Comparison of ENCODE assay signal across 11 mouse cellular contexts in the genomic region with DNA sequence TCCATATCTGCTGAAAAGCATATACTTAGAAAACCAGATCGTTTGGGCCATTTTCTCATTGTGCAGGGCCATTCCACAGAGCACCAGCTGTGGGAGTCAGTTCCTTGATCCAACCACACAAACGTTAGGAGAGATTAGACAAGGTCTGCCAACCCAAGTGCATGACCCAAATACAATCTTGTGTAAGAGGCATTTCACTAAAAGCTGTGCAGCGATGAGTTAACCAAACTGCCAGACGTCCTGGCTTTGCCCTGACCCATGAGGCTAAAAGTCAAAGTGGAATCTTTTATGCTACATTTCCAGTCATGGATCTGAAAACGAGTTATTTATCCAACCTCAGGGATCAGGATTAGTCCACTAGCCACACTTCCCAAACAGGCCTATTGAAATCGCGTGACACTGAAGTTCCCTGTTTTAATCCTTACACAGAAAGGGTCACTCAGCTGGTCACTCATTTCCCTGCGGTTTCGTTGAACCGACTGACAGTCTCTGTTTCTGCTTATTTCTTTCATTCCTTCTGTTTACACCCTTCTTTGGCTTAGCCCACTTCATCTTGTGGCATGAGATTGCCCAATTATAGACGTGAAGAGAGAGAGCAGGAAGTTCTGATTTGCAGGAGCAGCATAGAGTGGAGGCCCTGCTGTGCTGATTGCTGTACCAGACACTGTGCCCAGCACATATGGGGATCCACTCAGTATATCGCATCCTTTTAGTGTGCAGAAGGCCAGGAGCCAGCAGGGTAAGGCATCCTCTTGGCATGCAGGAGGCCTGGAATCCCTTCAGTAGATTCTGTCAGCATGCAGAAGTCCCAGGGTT. TPM values are rescaled to one million over a fixed set of nuclear protein-coding genes. Genes with fewer than 3 reads are reported as not detected.
A peak's percentile ranks its signal among the peaks of the same experiment; 100 is the strongest.
DNase-seq lines count a peak whose midpoint lies in the region; ATAC-seq and TF ChIP-seq lines count a peak whose summit lies in the region.
"Had no signal": no experiment of that assay in that cellular context is flagged by ENCODE, and none has a peak within 500 bp of the region (broad histone marks: within the 10 kb centered on the region; RNA-seq: fewer than 3 reads in every experiment).

No protein-coding gene starts in this region.

- no peaks in the 10 kb centered on the region for H3K9me3 ChIP-seq in midbrain, postnatal 0 days (ENCODE audit: low read length)
- no peaks in the 10 kb centered on the region for H3K9me3 ChIP-seq in midbrain, embryonic 11.5 days (ENCODE audit: control insufficient read depth, low read length)
- H3K9me3 ChIP-seq: heart, embryonic 15.5 days; limb, embryonic 15.5 days had no signal

- H3K4me1 ChIP-seq in midbrain, postnatal 0 days (ENCODE audit: insufficient read depth, low read length), result no peaks in the 10 kb centered on the region
- H3K4me1 ChIP-seq in midbrain, embryonic 11.5 days (ENCODE audit: control insufficient read depth, insufficient read depth, low read length), result no peaks in the 10 kb centered on the region; the same call in 1 of the 2 replicates

- peak; percentile 35 for DNase-seq in heart, adult 8-10 months (ENCODE audit: low spot score)
- DNase-seq in heart, postnatal 4 days, result no peak
- DNase-seq in midbrain, postnatal 0 days (ENCODE audit: low spot score), result peak; percentile 17
- DNase-seq in midbrain, embryonic 11.5 days (ENCODE audit: low spot score, missing footprints), result no peak
- DNase-seq in cerebellum, adult 9-11 months, result peak; percentile 79
- DNase-seq in right cerebral cortex, postnatal 10 days (ENCODE audit: low spot score in 2 of 2), result no peak
- DNase-seq in left cerebral cortex, postnatal 4 days, result no peak
- DNase-seq: spleen, adult 18-20 months had no signal

- 59% methylated on average over 12 of the region's 12 CpGs for WGBS in midbrain, postnatal 0 days
- 48% methylated on average over 12 of the region's 12 CpGs for WGBS in midbrain, embryonic 11.5 days

- no peak overlapping the region for H3K4me3 ChIP-seq in midbrain, postnatal 0 days (ENCODE audit: low read depth, low read length)
- H3K4me3 ChIP-seq in midbrain, embryonic 11.5 days (ENCODE audit: low read depth, low read length), result no peak overlapping the region
- H3K4me3 ChIP-seq: heart, embryonic 15.5 days; limb, embryonic 15.5 days had no signal

- H3K27me3 ChIP-seq in midbrain, postnatal 0 days (ENCODE audit: insufficient read depth, low read length), result no peaks in the 10 kb centered on the region
- no peaks in the 10 kb centered on the region for H3K27me3 ChIP-seq in midbrain, embryonic 11.5 days (ENCODE audit: control insufficient read depth, insufficient read depth, low read length)
- H3K27me3 ChIP-seq: heart, embryonic 15.5 days; limb, embryonic 15.5 days had no signal

- TF ChIP-seq CTCF in midbrain, postnatal 0 days (IDR thresholded peaks at IDR 0.05), result no peak

- intact Hi-C loops in left cerebral cortex, postnatal 4 days (cut with DNase I), result no loop called here

- H3K27ac ChIP-seq in midbrain, postnatal 0 days (ENCODE audit: low read depth, low read length), result no peak overlapping the region
- H3K27ac ChIP-seq in midbrain, embryonic 11.5 days (ENCODE audit: low read depth, low read length), result no peak overlapping the region
- H3K27ac ChIP-seq: heart, embryonic 15.5 days; limb, embryonic 15.5 days had no signal

- no peak for ATAC-seq in midbrain, postnatal 0 days (ENCODE audit: low FRiP score)
- ATAC-seq in midbrain, embryonic 11.5 days (ENCODE audit: low FRiP score), result no peak
- peak; percentile 65 for ATAC-seq in monocyte, adult 5-6 weeks (replicated peaks; ENCODE audit: insufficient number of reproducible peaks, low FRiP score, low TSS enrichment, poor library complexity, severe bottlenecking)

- H3K9ac ChIP-seq in midbrain, postnatal 0 days (replicated peaks; ENCODE audit: low read length, poor library complexity, severe bottlenecking), result no peak overlapping the region
- no peak overlapping the region for H3K9ac ChIP-seq in midbrain, embryonic 11.5 days (ENCODE audit: low read length)
- H3K9ac ChIP-seq: heart, embryonic 15.5 days; limb, embryonic 15.5 days had no signal

- no peak overlapping the region for H3K4me2 ChIP-seq in midbrain, postnatal 0 days (ENCODE audit: low read depth, low read length, poor library complexity, severe bottlenecking)
- no peak overlapping the region for H3K4me2 ChIP-seq in midbrain, embryonic 11.5 days
- H3K4me2 ChIP-seq: heart, embryonic 15.5 days; limb, embryonic 15.5 days had no signal

- H3K36me3 ChIP-seq in midbrain, postnatal 0 days (ENCODE audit: insufficient read depth, low read length), result peaks cover 29% of the 10 kb centered on the region
- peaks cover 5% of the 10 kb centered on the region; the same call in 1 of the 2 replicates for H3K36me3 ChIP-seq in midbrain, embryonic 11.5 days (ENCODE audit: control insufficient read depth, insufficient read depth, low read length)

RNA-seq across cellular contexts. Expression of a gene that starts 49.6 kb away (rescaled TPM):
- 10 to 100 TPM; 18.2 to 30.9 (median 21.1) TPM for total RNA-seq in heart, adult 8-10 months (2022)
- total RNA-seq in heart, postnatal 4 days (2021), result 10 to 100 TPM; 40.6 to 44.4 TPM
- 54.1 and 77.5 TPM in 2 replicates for total RNA-seq in midbrain, postnatal 0 days (2014; rRNA removed)
- 43.1 and 45.4 TPM in 2 replicates for polyA plus RNA-seq in midbrain, postnatal 0 days (2015; fragmentation: Nextera tagmentation; extraction: Ambion mirVana)
- polyA plus RNA-seq in midbrain, embryonic 11.5 days (2014; fragmentation: Nextera tagmentation; extraction: Ambion mirVana), result 169 and 177 TPM in 2 replicates
- total RNA-seq in monocyte, adult 5-6 weeks (2017), result 50.0 to 78.5 TPM (median 57.1 TPM) in 3 replicates
- total RNA-seq in left cerebral cortex, postnatal 4 days (2021), result 10 to 100 TPM; 36.6 to 45.4 TPM

Comparison
In these comparisons a context has a peak if more than half of its experiments do, and no peak if none do; other contexts are left out.
1. DNase-seq: peak in heart, adult 8-10 months (single experiment), midbrain, postnatal 0 days (single experiment) and cerebellum, adult 9-11 months (single experiment); none in heart, postnatal 4 days (single experiment), midbrain, embryonic 11.5 days (single experiment), right cerebral cortex, postnatal 10 days (0 of 2) and left cerebral cortex, postnatal 4 days (single experiment).